Mouse (Mus musculus): ENCODE results near the gene Nars2.
A peak's percentile ranks its signal among the peaks of the same experiment; 100 is the strongest.

Gene Nars2

GRCm38 (mm10) chr7:97072061-97072460, 120.8 kb downstream of the Nars2 start:
- DNase-seq (ENCODE audit: low read depth): no peak

- DNase-seq (ENCODE audit: low read depth): peak; percentile 71
Observed at GRCm38 (mm10) chr7:97074974-97075373, 123.7 kb downstream of the Nars2 start.

GRCm38 (mm10) chr7:97076977-97077376, 125.7 kb downstream of the Nars2 start:
- no peak for DNase-seq (ENCODE audit: low read depth)

- DNase-seq (ENCODE audit: low read depth): no peak
Observed at GRCm38 (mm10) chr7:97078685-97079084, 127.4 kb downstream of the Nars2 start.

- peak; percentile 83 for DNase-seq (ENCODE audit: low read depth)
Observed at GRCm38 (mm10) chr7:97079145-97079544, 127.8 kb downstream of the Nars2 start.

- peak; percentile 13 for DNase-seq (ENCODE audit: low read depth)
Observed at GRCm38 (mm10) chr7:97079651-97080365, 128.5 kb downstream of the Nars2 start.

GRCm38 (mm10) chr7:97080621-97081241, 129.4 kb downstream of the Nars2 start:
- DNase-seq (ENCODE audit: low read depth): no peak

- peak; percentile 82 for DNase-seq (ENCODE audit: low read depth)
Observed at GRCm38 (mm10) chr7:97081242-97081958, 130.1 kb downstream of the Nars2 start, which contains the start of gene Gab2. Gene Gab2 (plus strand): TSS chr7:97081586.

- no peak for DNase-seq (ENCODE audit: low read depth)
Observed at GRCm38 (mm10) chr7:97081959-97082218, 130.6 kb downstream of the Nars2 start.

- peak; percentile 95 for DNase-seq (ENCODE audit: low read depth)
Observed at GRCm38 (mm10) chr7:97082219-97083101, 131.2 kb downstream of the Nars2 start.

GRCm38 (mm10) chr7:97083579-97083978, 132.3 kb downstream of the Nars2 start:
- DNase-seq (ENCODE audit: low read depth): no peak

GRCm38 (mm10) chr7:97084181-97084580, 132.9 kb downstream of the Nars2 start:
- no peak for DNase-seq (ENCODE audit: low read depth)

- peak; percentile 76 for DNase-seq (ENCODE audit: low read depth)
Observed at GRCm38 (mm10) chr7:97085291-97085690, 134.0 kb downstream of the Nars2 start.

- peak; percentile 71 for DNase-seq (ENCODE audit: low read depth)
Observed at GRCm38 (mm10) chr7:97094241-97094640, 142.9 kb downstream of the Nars2 start.

GRCm38 (mm10) chr7:97108119-97108518, 156.8 kb downstream of the Nars2 start:
- peak; percentile 43 for DNase-seq (ENCODE audit: low read depth)

Data from 416B (cell line).